Comparison of ENCODE assay signal across 11 mouse cellular contexts in the genomic region with DNA sequence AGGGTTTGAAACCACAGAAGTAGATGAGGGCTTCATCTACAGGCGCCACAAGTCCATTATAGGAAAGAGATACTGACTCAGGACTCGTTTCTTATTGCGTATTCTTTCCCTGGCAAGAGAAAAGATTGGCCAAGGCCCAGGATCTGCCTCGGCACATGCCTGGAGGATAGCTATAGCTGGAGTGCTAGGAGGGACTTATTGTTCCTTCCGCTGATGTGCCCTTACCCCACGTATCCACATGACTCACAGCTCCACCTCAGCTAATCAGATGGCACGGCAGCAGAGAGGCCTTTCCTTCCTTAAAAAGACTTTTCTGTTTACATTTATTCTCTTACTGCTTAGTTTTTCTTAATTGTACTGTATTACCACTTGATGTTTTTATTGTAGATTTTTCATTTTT. TPM values are rescaled to one million over a fixed set of nuclear protein-coding genes. Genes with fewer than 3 reads are reported as not detected.
A peak's percentile ranks its signal among the peaks of the same experiment; 100 is the strongest.
DNase-seq lines count a peak whose midpoint lies in the region; ATAC-seq lines count a peak whose summit lies in the region.
"Had no signal": no experiment of that assay in that cellular context is flagged by ENCODE, and none has a peak within 500 bp of the region (broad histone marks: within the 10 kb centered on the region; RNA-seq: fewer than 3 reads in every experiment).

No protein-coding gene starts in this region.

- H3K27ac ChIP-seq in kidney, embryonic 16.5 days (ENCODE audit: low read length), result no peak overlapping the region
- H3K27ac ChIP-seq: heart, adult 2 months had no signal

- no peak overlapping the region for H3K4me3 ChIP-seq in kidney, embryonic 16.5 days (ENCODE audit: low read length)
- H3K4me3 ChIP-seq: heart, adult 2 months had no signal

- H3K36me3 ChIP-seq in kidney, embryonic 16.5 days (ENCODE audit: insufficient read depth, low read length), result no peaks in the 10 kb centered on the region

- no peaks in the 10 kb centered on the region for H3K4me1 ChIP-seq in kidney, embryonic 16.5 days (ENCODE audit: insufficient read depth, low read length)

- 77% methylated on average over 7 of the region's 7 CpGs for WGBS in kidney, embryonic 16.5 days

- no peak overlapping the region for H3K9ac ChIP-seq in kidney, embryonic 16.5 days (replicated peaks; ENCODE audit: low read length)

- H3K27me3 ChIP-seq in kidney, embryonic 16.5 days (ENCODE audit: insufficient read depth, low read length), result no peaks in the 10 kb centered on the region

- no peak for ATAC-seq in kidney, embryonic 16.5 days (ENCODE audit: low FRiP score, low TSS enrichment)
- ATAC-seq: activated CD4-positive, CD25-positive, alpha-beta regulatory T cell, adult 4 months; intestine, embryonic 16.5 days had no signal

- H3K4me2 ChIP-seq in kidney, embryonic 16.5 days (replicated peaks; ENCODE audit: low read depth, low read length), result no peak overlapping the region

- DNase-seq in gastrocnemius, adult 18-20 months (ENCODE audit: low spot score), result peak; percentile 50
- no peak for DNase-seq in gastrocnemius, postnatal 4 days (ENCODE audit: low spot score in 2 of 2)
- DNase-seq in urinary bladder, postnatal 14 days (ENCODE audit: low spot score), result peak; percentile 66
- DNase-seq in urinary bladder, adult 2 months (ENCODE audit: low spot score), result no peak
- peak; percentile 58 for DNase-seq in gonadal fat pad, adult 2 months (ENCODE audit: low read depth)
- DNase-seq in ovary, postnatal 10 days (ENCODE audit: low spot score), result no peak
- DNase-seq: layer of hippocampus, adult 9-11 months had no signal

- H3K9me3 ChIP-seq in kidney, embryonic 16.5 days (ENCODE audit: low read length), result no peaks in the 10 kb centered on the region

RNA-seq across cellular contexts. Expression of a gene that starts 45.6 kb away (rescaled TPM):
- total RNA-seq in gastrocnemius, adult 18-20 months (2021), result 10 to 100 TPM; 18.1 to 20.5 TPM
- 10 to 100 TPM; 49.5 to 52.2 TPM for total RNA-seq in gastrocnemius, postnatal 4 days (2021)
- 21.9 and 23.9 TPM in 2 replicates for polyA plus RNA-seq in urinary bladder, adult 2 months (2012; rRNA removed)
- 13.2 and 13.8 TPM in 2 replicates for polyA plus RNA-seq in gonadal fat pad, adult 2 months (2012; rRNA removed)
- polyA plus RNA-seq in kidney, embryonic 16.5 days (2015; fragmentation: Nextera tagmentation; extraction: Ambion mirVana), result 169 and 181 TPM in 2 replicates

Comparison
In these comparisons a context has a peak if more than half of its experiments do, and no peak if none do; other contexts are left out.
1. DNase-seq: peak in gastrocnemius, adult 18-20 months (single experiment), urinary bladder, postnatal 14 days (single experiment) and gonadal fat pad, adult 2 months (single experiment); none in gastrocnemius, postnatal 4 days (0 of 2), urinary bladder, adult 2 months (single experiment) and ovary, postnatal 10 days (single experiment).